Mouse (Mus musculus) testis, adult 2 months (tissue): ENCODE data around the gene Ssr1.

Source experiments
- CTCF ChIP-seq: fragments of 200-500 bp; IDR thresholded peaks from 2 replicates; pipeline ENCODE4 v1.5.1; 2012; ENCODE audit warnings: low read depth, mild to moderate bottlenecking, inconsistent platforms, low read length, moderate library complexity; ENCODE audit not compliant: control insufficient read depth, insufficient read depth, insufficient replicate concordance
- POLR2A ChIP-seq: fragments of 200-500 bp; IDR thresholded peaks from 2 replicates; pipeline ENCODE4 v1.6.1; 2012; ENCODE audit warnings: low read depth, mild to moderate bottlenecking, inconsistent platforms, low read length, moderate library complexity; ENCODE audit not compliant: control insufficient read depth

DNA sequence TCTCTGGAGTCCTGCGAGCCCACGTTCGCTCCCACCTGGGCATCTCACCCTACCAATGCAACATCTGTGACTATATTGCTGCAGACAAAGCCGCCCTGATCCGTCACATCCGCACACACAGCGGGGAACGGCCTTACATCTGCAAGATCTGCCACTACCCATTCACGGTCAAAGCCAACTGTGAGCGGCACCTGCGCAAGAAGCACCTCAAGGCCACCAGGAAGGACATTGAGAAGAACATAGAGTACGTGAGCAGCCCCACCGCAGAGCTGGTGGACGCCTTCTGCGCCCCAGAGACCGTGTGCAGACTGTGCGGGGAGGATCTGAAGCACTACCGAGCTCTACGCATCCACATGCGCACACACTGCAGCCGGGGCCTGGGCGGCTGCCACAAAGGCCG is 63.4 kb downstream of the Ssr1 start:
- TF ChIP-seq CTCF (no peak), POLR2A (no peak)
